Mouse (Mus musculus) forebrain, embryonic 16.5 days (tissue): ENCODE data around the gene Tesc. TPM values are rescaled to one million over a fixed set of nuclear protein-coding genes. Genes with fewer than 3 reads are reported as not detected.

ENCODE experiments used
- ATAC-seq: fragments of 200-750 bp; cut with Nextera tagmentation; 2 replicates; pipeline ENCODE4 v1.8.0; 2017; ENCODE audit warnings: mild to moderate bottlenecking, moderate library complexity
- H3K27ac ChIP-seq: fragments of 300-500 bp; sonication (generic); 2 replicates; pipeline ENCODE4 v1.5.1; 2014; ENCODE audit warnings: low read length, control low read depth
- H3K27me3 ChIP-seq: fragments of 300-500 bp; sonication (generic); replicated peaks from 2 replicates; pipeline ENCODE4 v1.6.1; 2014; ENCODE audit warnings: low read length; ENCODE audit not compliant: control insufficient read depth, insufficient read depth
- H3K36me3 ChIP-seq: fragments of 300-500 bp; sonication (generic); 2 replicates; pipeline ENCODE4 v1.6.1; 2014; ENCODE audit not compliant: control insufficient read depth, insufficient read depth
- H3K4me1 ChIP-seq: fragments of 300-500 bp; sonication (generic); replicated peaks from 2 replicates; pipeline ENCODE4 v1.6.1; 2014; ENCODE audit warnings: low read length; ENCODE audit not compliant: control insufficient read depth, insufficient read depth
- H3K4me2 ChIP-seq: fragments of 300-500 bp; sonication (generic); 2 replicates; pipeline ENCODE4 v1.6.1; 2014; ENCODE audit warnings: mild to moderate bottlenecking, low read length, control low read depth
- H3K4me3 ChIP-seq: fragments of 300-500 bp; sonication (generic); replicated peaks from 2 replicates; pipeline ENCODE4 v1.5.1; 2014; ENCODE audit warnings: mild to moderate bottlenecking, low read length, control low read depth
- H3K9ac ChIP-seq: fragments of 300-500 bp; sonication (generic); replicated peaks from 2 replicates; pipeline ENCODE4 v1.6.1; 2014; ENCODE audit warnings: low read depth, low read length, control low read depth
- H3K9me3 ChIP-seq: fragments of 300-500 bp; sonication (generic); 2 replicates; pipeline ENCODE4 v1.6.1; 2016; ENCODE audit warnings: low read length; ENCODE audit not compliant: control insufficient read depth
- WGBS: fragments of 180-500 bp; shearing (Covaris S2); extraction: QIAGEN DNeasy Blood & Tissue Kit; methylation state at CpG from one replicate; pipeline ENCODE4 v1.1.7; 2014; 5-methylcytosine and 5-hydroxymethylcytosine counted together
- polyA plus RNA-seq: library from polyadenylated mRNA; unstranded; fragments of >200 nt; fragmentation: Nextera tagmentation; extraction: Ambion mirVana; gene quantifications from 2 replicates; pipeline ENCODE4 v1.2.1, GENCODE M21; 2015

Tesc gene
- polyA plus RNA-seq, 1 experiment from 2014 or later, result 10.3 TPM

GRCm38 (mm10) chr5:118033740-118034139 lies 6.2 kb downstream of the Tesc start:
- no peaks in the 10 kb centered on the region for H3K36me3 ChIP-seq
- no peak overlapping the region for H3K4me2 ChIP-seq
- no peak for ATAC-seq
- WGBS, result 74% methylated on average over 6 of the region's 6 CpGs
- peaks cover 25% of the 10 kb centered on the region for H3K4me1 ChIP-seq
- peaks cover 7% of the 10 kb centered on the region for H3K27me3 ChIP-seq
- no peak overlapping the region for H3K9ac ChIP-seq
- H3K4me3 ChIP-seq, result no peak overlapping the region
- H3K9me3 ChIP-seq, result no peaks in the 10 kb centered on the region
- no peak overlapping the region for H3K27ac ChIP-seq

GRCm38 (mm10) chr5:118034632-118035031 lies 7.1 kb downstream of the Tesc start:
- no peaks in the 10 kb centered on the region for H3K9me3 ChIP-seq
- no peak for ATAC-seq
- H3K4me1 ChIP-seq, result peaks cover 25% of the 10 kb centered on the region
- H3K36me3 ChIP-seq, result no peaks in the 10 kb centered on the region
- no peak overlapping the region for H3K4me2 ChIP-seq
- no peaks in the 10 kb centered on the region for H3K27me3 ChIP-seq
- 97% methylated on average over 1 of the region's 1 CpGs for WGBS
- H3K27ac ChIP-seq, result no peak overlapping the region
- H3K9ac ChIP-seq, result no peak overlapping the region
- H3K4me3 ChIP-seq, result no peak overlapping the region

- no peaks in the 10 kb centered on the region for H3K9me3 ChIP-seq
- H3K9ac ChIP-seq, result no peak overlapping the region
- peaks cover 23% of the 10 kb centered on the region for H3K4me1 ChIP-seq
- H3K36me3 ChIP-seq, result no peaks in the 10 kb centered on the region
- no peak overlapping the region for H3K27ac ChIP-seq
- no peak overlapping the region for H3K4me3 ChIP-seq
- 69% methylated on average over 3 of the region's 3 CpGs for WGBS
- ATAC-seq, result no peak
- H3K4me2 ChIP-seq, result no peak overlapping the region
- H3K27me3 ChIP-seq, result no peaks in the 10 kb centered on the region
These were observed 8.2 kb downstream of the Tesc start for GRCm38 (mm10) chr5:118035786-118036185.

- peak overlapping the region; percentile 9; the same call in 1 of the 2 replicates for H3K4me2 ChIP-seq
- no peaks in the 10 kb centered on the region for H3K9me3 ChIP-seq
- ATAC-seq, result peak; percentile 45
- no peaks in the 10 kb centered on the region for H3K36me3 ChIP-seq
- H3K9ac ChIP-seq, result no peak overlapping the region
- no peak overlapping the region for H3K4me3 ChIP-seq
- H3K27ac ChIP-seq, result peak overlapping the region; percentile 67
- 41% methylated on average over 25 of the region's 25 CpGs for WGBS
- H3K4me1 ChIP-seq, result peaks cover 20% of the 10 kb centered on the region
- H3K27me3 ChIP-seq, result no peaks in the 10 kb centered on the region
These were observed 9.6 kb downstream of the Tesc start for GRCm38 (mm10) chr5:118036888-118037797.

- 13% methylated on average over 9 of the region's 10 CpGs for WGBS
- peak overlapping the region; percentile 67 for H3K27ac ChIP-seq
- peak overlapping the region; percentile 9; the same call in 1 of the 2 replicates for H3K4me2 ChIP-seq
These were observed 10.4 kb downstream of the Tesc start for GRCm38 (mm10) chr5:118037798-118038484.

GRCm38 (mm10) chr5:118039241-118039668 lies 11.7 kb downstream of the Tesc start:
- no peaks in the 10 kb centered on the region for H3K27me3 ChIP-seq
- peak overlapping the region; percentile 44; the same call in 1 of the 2 replicates for H3K27ac ChIP-seq

More at GRCm38 (mm10) chr5:118037798-118038484, 10.4 kb downstream of the Tesc start:
- 0 out of 2 replicates have a peak overlapping the region, but pooled peaks have one; percentile 13 for H3K9ac ChIP-seq
- peaks cover 20% of the 10 kb centered on the region for H3K4me1 ChIP-seq
- ATAC-seq, result peak; percentile 88
- no peaks in the 10 kb centered on the region for H3K9me3 ChIP-seq
- no peaks in the 10 kb centered on the region for H3K36me3 ChIP-seq
- H3K4me3 ChIP-seq, result no peak overlapping the region
- H3K27me3 ChIP-seq, result no peaks in the 10 kb centered on the region

GRCm38 (mm10) chr5:118042599-118042998 lies 15.1 kb downstream of the Tesc start:
- Histone ChIP-seq H3K4me2 (no peak overlapping the region), H3K9me3 (no peaks in the 10 kb centered on the region), H3K27ac (no peak overlapping the region), H3K27me3 (no peaks in the 10 kb centered on the region), H3K36me3 (no peaks in the 10 kb centered on the region), H3K9ac (no peak overlapping the region), H3K4me3 (no peak overlapping the region), H3K4me1 (peaks cover 20% of the 10 kb centered on the region)
- 75% methylated on average over 6 of the region's 6 CpGs for WGBS
- no peak for ATAC-seq

More at GRCm38 (mm10) chr5:118039241-118039668, 11.7 kb downstream of the Tesc start:
- H3K9ac ChIP-seq, result no peak overlapping the region
- no peaks in the 10 kb centered on the region for H3K36me3 ChIP-seq
- no peak overlapping the region for H3K4me3 ChIP-seq
- H3K9me3 ChIP-seq, result no peaks in the 10 kb centered on the region
- no peak overlapping the region for H3K4me2 ChIP-seq
- peaks cover 20% of the 10 kb centered on the region for H3K4me1 ChIP-seq
- ATAC-seq, result no peak
- WGBS, result 16% methylated on average over 12 of the region's 12 CpGs

GRCm38 (mm10) chr5:118043761-118044160 lies 16.2 kb downstream of the Tesc start:
- no peaks in the 10 kb centered on the region for H3K9me3 ChIP-seq
- H3K36me3 ChIP-seq, result no peaks in the 10 kb centered on the region
- H3K27me3 ChIP-seq, result no peaks in the 10 kb centered on the region
- H3K27ac ChIP-seq, result no peak overlapping the region
- no peak overlapping the region for H3K9ac ChIP-seq
- peaks cover 13% of the 10 kb centered on the region for H3K4me1 ChIP-seq
- H3K4me2 ChIP-seq, result no peak overlapping the region
- H3K4me3 ChIP-seq, result no peak overlapping the region
- WGBS, result 86% methylated on average over 4 of the region's 4 CpGs
- ATAC-seq, result no peak

- Histone ChIP-seq H3K27me3 (no peaks in the 10 kb centered on the region), H3K36me3 (no peaks in the 10 kb centered on the region), H3K9ac (no peak overlapping the region), H3K27ac (no peak overlapping the region), H3K9me3 (no peaks in the 10 kb centered on the region), H3K4me2 (no peak overlapping the region), H3K4me3 (no peak overlapping the region), H3K4me1 (peaks cover 5% of the 10 kb centered on the region; the same call in 1 of the 2 replicates)
- WGBS, result 59% methylated on average over 6 of the region's 6 CpGs
- ATAC-seq, result peak; percentile 58
These were observed 17.4 kb downstream of the Tesc start for GRCm38 (mm10) chr5:118044907-118045306.
